8 mouse cellular contexts compared by ENCODE assay signal in genomic region chr4:141244931-141245425, GRCm38 (mm10). TPM values are rescaled to one million over a fixed set of nuclear protein-coding genes. Genes with fewer than 3 reads are reported as not detected.
DNase-seq lines count a peak whose midpoint lies in the region; ATAC-seq lines count a peak whose summit lies in the region.

No protein-coding gene starts in this region.

- peak overlapping the region; percentile 45 for H3K9ac ChIP-seq in forebrain, embryonic 14.5 days (ENCODE audit: low read length)
- H3K9ac ChIP-seq in intestine, embryonic 14.5 days (ENCODE audit: low read length), result 0 out of 2 replicates have a peak overlapping the region, but pooled peaks have one; percentile 8
- H3K9ac ChIP-seq in midbrain, embryonic 13.5 days (replicated peaks), result peak overlapping the region; percentile 57; the same call in 1 of the 2 replicates

- no peaks in the 10 kb centered on the region for H3K36me3 ChIP-seq in forebrain, embryonic 14.5 days (ENCODE audit: control insufficient read depth, insufficient read depth, low read length)
- H3K36me3 ChIP-seq in intestine, embryonic 14.5 days (ENCODE audit: control insufficient read depth, insufficient read depth, low read length), result 0 out of 2 replicates have a peak, but pooled peaks cover 5% of the 10 kb centered on the region
- no peaks in the 10 kb centered on the region for H3K36me3 ChIP-seq in midbrain, embryonic 13.5 days

- WGBS in forebrain, embryonic 14.5 days, result 1% methylated on average over 9 of the region's 9 CpGs
- WGBS in intestine, embryonic 14.5 days, result 29% methylated on average over 9 of the region's 9 CpGs
- 15% methylated on average over 9 of the region's 9 CpGs for WGBS in midbrain, embryonic 13.5 days

- peak; percentile 98 for DNase-seq in Muller cell, postnatal 12 days (ENCODE audit: inconsistent ontology term)
- peak; percentile 86 to 89 for DNase-seq in adrenal gland, postnatal 36 days
- peak; percentile 87 for DNase-seq in forebrain, embryonic 14.5 days (ENCODE audit: low spot score)
- DNase-seq in intestine, embryonic 14.5 days (ENCODE audit: low spot score), result no peak
- DNase-seq in left cerebral cortex, adult 11 months (ENCODE audit: low spot score), result peak; percentile 40
- DNase-seq in urinary bladder, postnatal 36 days (ENCODE audit: low spot score in 2 of 2), result no peak

- peak; percentile 66 for ATAC-seq in forebrain, embryonic 14.5 days
- ATAC-seq in intestine, embryonic 14.5 days (replicated peaks; ENCODE audit: low FRiP score, low TSS enrichment, low read depth), result no peak
- peak; percentile 60 for ATAC-seq in midbrain, embryonic 13.5 days
- ATAC-seq in megakaryocyte-erythroid progenitor cell, adult 5-6 weeks (replicated peaks; ENCODE audit: low FRiP score, low TSS enrichment, poor library complexity, severe bottlenecking), result no peak

- no peaks in the 10 kb centered on the region for H3K9me3 ChIP-seq in forebrain, embryonic 14.5 days (replicated peaks; ENCODE audit: control insufficient read depth, low read length)
- H3K9me3 ChIP-seq in intestine, embryonic 14.5 days (ENCODE audit: control insufficient read depth, low read length), result no peaks in the 10 kb centered on the region
- H3K9me3 ChIP-seq in midbrain, embryonic 13.5 days, result no peaks in the 10 kb centered on the region

- peaks cover 28% of the 10 kb centered on the region for H3K4me1 ChIP-seq in forebrain, embryonic 14.5 days (ENCODE audit: control insufficient read depth, insufficient read depth, low read length)
- peaks cover 60% of the 10 kb centered on the region for H3K4me1 ChIP-seq in intestine, embryonic 14.5 days (replicated peaks; ENCODE audit: control insufficient read depth, insufficient read depth, low read length)
- peaks cover 61% of the 10 kb centered on the region for H3K4me1 ChIP-seq in midbrain, embryonic 13.5 days (replicated peaks)

- H3K27ac ChIP-seq in forebrain, embryonic 14.5 days (ENCODE audit: low read depth, low read length), result peak overlapping the region; percentile 91
- peak overlapping the region; percentile 47 for H3K27ac ChIP-seq in intestine, embryonic 14.5 days (ENCODE audit: low read depth)
- peak overlapping the region; percentile 84 for H3K27ac ChIP-seq in midbrain, embryonic 13.5 days

- H3K4me2 ChIP-seq in forebrain, embryonic 14.5 days (ENCODE audit: low read length), result peak overlapping the region; percentile 3
- H3K4me2 ChIP-seq in intestine, embryonic 14.5 days (ENCODE audit: low read length), result peak overlapping the region; percentile 45
- peak overlapping the region; percentile 17 for H3K4me2 ChIP-seq in midbrain, embryonic 13.5 days (replicated peaks)

- H3K4me3 ChIP-seq in forebrain, embryonic 14.5 days (ENCODE audit: low read depth, low read length), result no peak overlapping the region
- H3K4me3 ChIP-seq in intestine, embryonic 14.5 days (ENCODE audit: low read depth, low read length), result no peak overlapping the region
- H3K4me3 ChIP-seq in midbrain, embryonic 13.5 days (replicated peaks), result no peak overlapping the region

- H3K27me3 ChIP-seq in forebrain, embryonic 14.5 days (replicated peaks; ENCODE audit: control insufficient read depth, insufficient read depth, low read length), result peaks cover 55% of the 10 kb centered on the region
- peaks cover 77% of the 10 kb centered on the region for H3K27me3 ChIP-seq in intestine, embryonic 14.5 days (replicated peaks; ENCODE audit: control insufficient read depth, insufficient read depth, low read length)
- peaks cover 98% of the 10 kb centered on the region for H3K27me3 ChIP-seq in midbrain, embryonic 13.5 days

RNA-seq across cellular contexts. Expression of gene Arhgef19, which starts 5.7 kb away (rescaled TPM):
- total RNA-seq in adrenal gland, postnatal 36 days (2021), result 10 to 100 TPM; 31.2 to 75.4 TPM
- polyA plus RNA-seq in forebrain, embryonic 14.5 days (2014; fragmentation: Nextera tagmentation; extraction: Ambion mirVana), result 0.65 and 1.1 TPM in 2 replicates
- polyA plus RNA-seq in intestine, embryonic 14.5 days (2014; fragmentation: Nextera tagmentation; extraction: Ambion mirVana), result 14.2 and 15.8 TPM in 2 replicates
- 0.93 and 0.98 TPM in 2 replicates for polyA plus RNA-seq in midbrain, embryonic 13.5 days (2015; fragmentation: Nextera tagmentation; extraction: Ambion mirVana)
- total RNA-seq in megakaryocyte-erythroid progenitor cell, adult 5-6 weeks (2014; fragmentation: Nextera tagmentation), result not detected in 2 replicates
- total RNA-seq in megakaryocyte-erythroid progenitor cell, adult 5-6 weeks (2017), result not detected in 2 replicates

RNA-seq across cellular contexts. Expression of gene Rsg1, which starts 31.2 kb away (rescaled TPM):
- 1 to 10 TPM in 1 of 2 experiments, under 1 TPM in 1; 0.96 to 1.2 TPM for total RNA-seq in adrenal gland, postnatal 36 days (2021)
- polyA plus RNA-seq in forebrain, embryonic 14.5 days (2014; fragmentation: Nextera tagmentation; extraction: Ambion mirVana), result 6.5 and 6.7 TPM in 2 replicates
- polyA plus RNA-seq in intestine, embryonic 14.5 days (2014; fragmentation: Nextera tagmentation; extraction: Ambion mirVana), result 4.6 and 4.9 TPM in 2 replicates
- 6.4 and 8.9 TPM in 2 replicates for polyA plus RNA-seq in midbrain, embryonic 13.5 days (2015; fragmentation: Nextera tagmentation; extraction: Ambion mirVana)
- total RNA-seq in megakaryocyte-erythroid progenitor cell, adult 5-6 weeks (2014; fragmentation: Nextera tagmentation), result 0.81 and 10.9 TPM in 2 replicates
- total RNA-seq in megakaryocyte-erythroid progenitor cell, adult 5-6 weeks (2017), result 3.2 TPM in 1 of 2 replicates, not detected in the other

RNA-seq across cellular contexts. Expression of gene Epha2, which starts 56.1 kb away (rescaled TPM):
- 10 to 100 TPM; 14.4 to 23.6 TPM for total RNA-seq in adrenal gland, postnatal 36 days (2021)
- 0.58 and 0.64 TPM in 2 replicates for polyA plus RNA-seq in forebrain, embryonic 14.5 days (2014; fragmentation: Nextera tagmentation; extraction: Ambion mirVana)
- 3.4 and 3.5 TPM in 2 replicates for polyA plus RNA-seq in intestine, embryonic 14.5 days (2014; fragmentation: Nextera tagmentation; extraction: Ambion mirVana)
- 3.5 and 4.7 TPM in 2 replicates for polyA plus RNA-seq in midbrain, embryonic 13.5 days (2015; fragmentation: Nextera tagmentation; extraction: Ambion mirVana)
- total RNA-seq in megakaryocyte-erythroid progenitor cell, adult 5-6 weeks (2014; fragmentation: Nextera tagmentation), result 0.30 and 1.2 TPM in 2 replicates
- not detected in 2 replicates for total RNA-seq in megakaryocyte-erythroid progenitor cell, adult 5-6 weeks (2017)

Comparison
In these comparisons a context has a peak if more than half of its experiments do, and no peak if none do; other contexts are left out.
1. DNase-seq: peak in Muller cell, postnatal 12 days (single experiment), adrenal gland, postnatal 36 days (2 of 2), forebrain, embryonic 14.5 days (single experiment) and left cerebral cortex, adult 11 months (single experiment); none in intestine, embryonic 14.5 days (single experiment) and urinary bladder, postnatal 36 days (0 of 2).
2. ATAC-seq: peak in forebrain, embryonic 14.5 days (single experiment) and midbrain, embryonic 13.5 days (single experiment); none in intestine, embryonic 14.5 days (single experiment) and megakaryocyte-erythroid progenitor cell, adult 5-6 weeks (single experiment).
3. Peak in every context shown above with its lines, with median percentiles within 50 percentile points of each other: H3K27ac ChIP-seq, H3K4me2 ChIP-seq and H3K9ac ChIP-seq.